Mouse (Mus musculus) effector memory CD4-positive, alpha-beta T cell, adult 5 months (primary cell): ENCODE measurements around the gene Cltb. TPM values are rescaled to one million over a fixed set of nuclear protein-coding genes. Genes with fewer than 3 reads are reported as not detected.

Experiments
- polyA plus RNA-seq: library from polyadenylated mRNA; unstranded; fragments of 100-300 nt; shearing (Covaris generic); gene quantifications from one replicate; pipeline ENCODE4 v1.2.1, GENCODE M21; 2017

Cltb gene
- polyA plus RNA-seq, result 69.1 TPM

GRCm38 (mm10) chr13:54610972-54611754, at the start of gene Cltb:
Gene Cltb (minus strand): TSS chr13:54611344.

GRCm38 (mm10) chr13:54621155-54621932, 10.2 kb upstream of the Cltb start, which contains the start of gene Faf2:
Gene Faf2 (plus strand): TSS chr13:54621784.

GRCm38 (mm10) chr13:54589996-54590951, 20.9 kb downstream of the Cltb start, which contains the start of the genes Nop16 and Higd2a:
Gene Nop16 (minus strand): TSS chr13:54590090.
Gene Higd2a (plus strand): TSS chr13:54590207.

GRCm38 (mm10) chr13:54574854-54575481, 36.2 kb downstream of the Cltb start, which contains the start of gene Arl10:
Gene Arl10 (plus strand): TSS chr13:54575015.

GRCm38 (mm10) chr13:54565201-54565581, 46.0 kb downstream of the Cltb start, which contains the start of gene 4833439L19Rik:
Gene 4833439L19Rik (minus strand): TSS chr13:54565435.

Other genes with a start within 250 kb of the Cltb start
- not detected for gene Cplx2, start 240.0 kb downstream of the Cltb start, polyA plus RNA-seq
- gene Thoc3, start 142.5 kb downstream of the Cltb start, polyA plus RNA-seq, result 22.3 TPM
- gene Simc1, start 107.6 kb downstream of the Cltb start, polyA plus RNA-seq, result 40.9 TPM
- 62.8 TPM for gene 4833439L19Rik, start 45.9 kb downstream of the Cltb start, polyA plus RNA-seq
- gene Arl10, start 36.3 kb downstream of the Cltb start, polyA plus RNA-seq, result 3.0 TPM
- gene Nop16, start 21.3 kb downstream of the Cltb start, polyA plus RNA-seq, result 18.4 TPM
- 145 TPM for gene Higd2a, start 21.1 kb downstream of the Cltb start, polyA plus RNA-seq
- 55.4 TPM for gene Faf2, start 10.4 kb upstream of the Cltb start, polyA plus RNA-seq
- gene Rnf44, start 82.6 kb upstream of the Cltb start, polyA plus RNA-seq, result 101 TPM
- gene Cdhr2, start 90.1 kb upstream of the Cltb start, polyA plus RNA-seq, result not detected
- gene Gprin1, start 138.5 kb upstream of the Cltb start, polyA plus RNA-seq, result not detected
- not detected for gene Sncb, start 155.3 kb upstream of the Cltb start, polyA plus RNA-seq
- not detected for gene Eif4e1b, start 172.7 kb upstream of the Cltb start, polyA plus RNA-seq
- gene Tspan17, start 178.0 kb upstream of the Cltb start, polyA plus RNA-seq, result 3.9 TPM